Mouse (Mus musculus): ENCODE data around the gene Smndc1. TPM values are rescaled to one million over a fixed set of nuclear protein-coding genes. Genes with fewer than 3 reads are reported as not detected.
A peak's percentile ranks its signal among the peaks of the same experiment; 100 is the strongest.

Smndc1 gene
- polyA plus RNA-seq, 1 experiment, result 5.9 TPM

DNA sequence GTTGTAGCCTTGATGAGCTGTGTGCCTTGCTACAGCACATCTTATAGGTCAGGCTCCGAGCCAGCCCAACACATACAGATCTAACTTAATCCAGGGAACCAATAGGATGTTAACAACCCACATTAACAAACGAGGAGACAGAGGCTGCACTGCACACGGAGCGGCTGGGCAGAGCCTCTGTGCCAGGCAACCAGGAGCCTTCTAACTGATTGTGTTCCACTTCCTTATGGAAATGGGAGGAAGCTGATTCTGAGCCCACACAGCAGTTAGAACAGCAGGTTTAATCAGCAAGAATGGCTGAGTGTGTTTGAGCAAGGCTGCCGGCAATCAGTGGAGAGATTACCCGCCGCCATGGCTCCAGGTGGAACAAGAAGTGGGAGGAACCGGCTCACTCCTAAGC is 37.4 kb upstream of the Smndc1 start:
- Histone ChIP-seq H3K4me1 (ENCODE audit: control insufficient read depth, insufficient read depth, low read length) (no peaks in the 10 kb centered on the region), H3K27me3 (replicated peaks; ENCODE audit: control insufficient read depth, insufficient read depth, low read length) (no peaks in the 10 kb centered on the region), H3K36me3 (ENCODE audit: control insufficient read depth, insufficient read depth, low read length) (no peaks in the 10 kb centered on the region), H3K4me3 (ENCODE audit: insufficient read depth, low read depth, low read length) (no peak overlapping the region), H3K27ac (ENCODE audit: insufficient read depth, low read depth, low read length) (no peak overlapping the region)
- no peak for DNase-seq
- 46% methylated on average over 8 of the region's 8 CpGs for WGBS
- TF ChIP-seq CTCF (conservative IDR thresholded peaks at IDR 0.05; ENCODE audit: insufficient read depth, insufficient read length, low read depth, low read length) (no peak), POLR2A (IDR thresholded peaks at IDR 0.05; ENCODE audit: low read depth, low read length) (no peak)

DNA sequence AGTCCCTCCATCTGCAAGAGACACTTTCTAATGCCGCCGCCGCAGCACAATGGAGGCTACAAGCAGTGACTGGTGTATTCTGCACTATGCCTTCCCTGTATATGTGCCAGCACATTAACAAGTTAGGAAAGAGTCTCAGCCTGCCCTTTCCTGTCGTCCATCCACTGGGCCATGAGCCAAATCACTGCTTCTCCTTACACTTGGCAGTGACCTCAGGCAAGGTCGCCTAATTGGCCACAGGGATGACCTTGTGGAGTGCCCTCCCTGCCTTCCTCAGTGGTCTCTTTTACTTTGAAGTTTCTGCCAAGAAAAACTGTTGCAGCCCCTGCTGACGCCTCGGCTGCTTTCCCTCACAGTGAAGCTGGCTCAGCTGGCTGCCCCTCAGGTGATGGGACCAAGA is 37.0 kb upstream of the Smndc1 start:
- H3K4me3 ChIP-seq (ENCODE audit: insufficient read depth, low read depth, low read length), result no peak overlapping the region
- peak; percentile 41 for DNase-seq

DNA sequence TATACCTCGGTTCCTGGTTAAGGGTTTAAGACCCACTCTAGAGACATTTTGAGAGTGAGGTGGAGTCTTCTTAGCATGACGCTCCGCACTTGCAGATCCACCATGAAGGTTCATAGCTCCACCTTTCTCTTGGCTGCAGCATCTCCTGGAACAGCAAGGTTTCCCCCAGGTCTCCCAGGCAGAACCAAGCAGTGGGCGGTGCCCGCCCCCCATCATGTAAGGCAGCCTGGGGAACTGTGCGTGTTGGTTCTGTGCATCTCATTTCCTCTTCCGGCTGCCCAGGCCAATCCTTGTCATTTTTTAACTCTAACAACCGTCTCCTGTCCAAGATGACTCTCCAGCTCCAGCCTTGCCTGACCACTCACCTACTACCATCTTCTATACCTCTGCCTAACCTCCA is 35.4 kb upstream of the Smndc1 start:
- Histone ChIP-seq H3K27me3 (replicated peaks; ENCODE audit: control insufficient read depth, insufficient read depth, low read length) (no peaks in the 10 kb centered on the region), H3K36me3 (ENCODE audit: control insufficient read depth, insufficient read depth, low read length) (no peaks in the 10 kb centered on the region), H3K4me1 (ENCODE audit: control insufficient read depth, insufficient read depth, low read length) (peaks cover 4% of the 10 kb centered on the region; the same call in 1 of the 2 replicates), H3K27ac (ENCODE audit: insufficient read depth, low read depth, low read length) (no peak overlapping the region), H3K4me3 (ENCODE audit: insufficient read depth, low read depth, low read length) (no peak overlapping the region)
- TF ChIP-seq POLR2A (IDR thresholded peaks at IDR 0.05; ENCODE audit: low read depth, low read length), result no peak
- no peak for TF ChIP-seq CTCF (conservative IDR thresholded peaks at IDR 0.05; ENCODE audit: insufficient read depth, insufficient read length, low read depth, low read length)
- no peak for DNase-seq
- 74% methylated on average over 8 of the region's 8 CpGs for WGBS

More for the DNA sequence above, 37.0 kb upstream of the Smndc1 start:
- Histone ChIP-seq H3K4me1 (ENCODE audit: control insufficient read depth, insufficient read depth, low read length) (no peaks in the 10 kb centered on the region), H3K36me3 (ENCODE audit: control insufficient read depth, insufficient read depth, low read length) (no peaks in the 10 kb centered on the region), H3K27me3 (replicated peaks; ENCODE audit: control insufficient read depth, insufficient read depth, low read length) (no peaks in the 10 kb centered on the region), H3K27ac (ENCODE audit: insufficient read depth, low read depth, low read length) (no peak overlapping the region)
- 36% methylated on average over 7 of the region's 7 CpGs for WGBS
- TF ChIP-seq CTCF (conservative IDR thresholded peaks at IDR 0.05; ENCODE audit: insufficient read depth, insufficient read length, low read depth, low read length) (no peak), POLR2A (IDR thresholded peaks at IDR 0.05; ENCODE audit: low read depth, low read length) (no peak)

DNA sequence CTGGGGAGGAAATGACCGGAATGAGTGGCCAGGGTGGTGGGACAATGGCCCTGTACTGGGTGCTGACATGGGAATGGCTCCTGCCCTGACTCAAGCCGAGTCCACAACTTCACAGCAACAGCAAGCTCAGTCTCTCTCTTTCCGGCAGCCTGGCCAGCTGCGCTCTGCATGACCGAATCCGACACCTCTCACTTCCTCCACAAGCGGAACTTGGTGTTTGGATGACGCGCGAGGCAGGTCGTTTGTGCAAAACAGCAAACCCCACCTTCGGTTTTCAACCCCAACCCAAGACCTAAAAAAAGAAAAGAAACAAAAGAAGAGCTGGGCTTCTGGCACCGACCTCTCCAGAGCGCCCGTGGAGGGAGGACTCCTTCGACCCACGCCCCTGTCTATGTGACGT is 34.3 kb upstream of the Smndc1 start:
- Histone ChIP-seq H3K36me3 (ENCODE audit: control insufficient read depth, insufficient read depth, low read length) (no peaks in the 10 kb centered on the region), H3K4me3 (ENCODE audit: insufficient read depth, low read depth, low read length) (no peak overlapping the region), H3K4me1 (ENCODE audit: control insufficient read depth, insufficient read depth, low read length) (peaks cover 4% of the 10 kb centered on the region; the same call in 1 of the 2 replicates), H3K27ac (ENCODE audit: insufficient read depth, low read depth, low read length) (no peak overlapping the region), H3K27me3 (replicated peaks; ENCODE audit: control insufficient read depth, insufficient read depth, low read length) (no peaks in the 10 kb centered on the region)
- TF ChIP-seq POLR2A (IDR thresholded peaks at IDR 0.05; ENCODE audit: low read depth, low read length) (no peak), CTCF (conservative IDR thresholded peaks at IDR 0.05; ENCODE audit: insufficient read depth, insufficient read length, low read depth, low read length) (no peak)
- 14% methylated on average over 18 of the region's 18 CpGs for WGBS
- peak; percentile 61 for DNase-seq

DNA sequence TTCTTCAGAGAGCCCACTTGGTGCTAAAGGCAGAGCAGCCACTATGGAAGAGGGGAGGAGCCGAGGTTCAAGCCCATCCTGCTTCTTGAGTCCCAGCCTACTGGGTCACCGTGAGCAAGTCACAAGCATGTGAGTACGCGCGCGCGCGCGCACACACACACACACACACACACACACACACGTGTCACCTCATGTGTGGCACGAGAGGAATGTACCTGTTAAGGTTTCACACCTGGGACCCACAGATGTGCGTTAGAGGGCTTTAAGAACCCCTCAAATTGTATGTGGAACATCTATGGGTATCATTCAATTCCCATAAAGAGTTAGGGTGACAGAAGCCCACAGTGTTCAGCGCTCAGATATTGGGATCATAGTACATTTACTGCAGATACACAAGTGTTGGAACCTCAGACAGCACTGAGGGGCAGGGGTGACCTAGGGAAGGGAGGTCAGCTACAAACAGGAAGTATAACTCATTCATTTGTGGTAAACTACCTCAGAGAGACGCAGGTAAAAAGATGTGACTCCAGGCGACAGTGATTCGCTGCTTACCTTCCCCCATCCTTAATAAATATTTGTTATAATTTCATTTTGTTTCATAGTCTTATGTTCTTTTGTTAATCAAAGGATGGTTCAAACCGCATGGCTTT is 33.6 kb upstream of the Smndc1 start:
- WGBS, result 72% methylated on average over 17 of the region's 17 CpGs
- H3K27ac ChIP-seq (ENCODE audit: insufficient read depth, low read depth, low read length), result no peak overlapping the region
- H3K27me3 ChIP-seq (replicated peaks; ENCODE audit: control insufficient read depth, insufficient read depth, low read length), result no peaks in the 10 kb centered on the region
- no peak for TF ChIP-seq CTCF (conservative IDR thresholded peaks at IDR 0.05; ENCODE audit: insufficient read depth, insufficient read length, low read depth, low read length)
- no peak for TF ChIP-seq POLR2A (IDR thresholded peaks at IDR 0.05; ENCODE audit: low read depth, low read length)
- DNase-seq, result no peak
- H3K36me3 ChIP-seq (ENCODE audit: control insufficient read depth, insufficient read depth, low read length), result no peaks in the 10 kb centered on the region
- peaks cover 4% of the 10 kb centered on the region; the same call in 1 of the 2 replicates for H3K4me1 ChIP-seq (ENCODE audit: control insufficient read depth, insufficient read depth, low read length)
- no peak overlapping the region for H3K4me3 ChIP-seq (ENCODE audit: insufficient read depth, low read depth, low read length)

DNA sequence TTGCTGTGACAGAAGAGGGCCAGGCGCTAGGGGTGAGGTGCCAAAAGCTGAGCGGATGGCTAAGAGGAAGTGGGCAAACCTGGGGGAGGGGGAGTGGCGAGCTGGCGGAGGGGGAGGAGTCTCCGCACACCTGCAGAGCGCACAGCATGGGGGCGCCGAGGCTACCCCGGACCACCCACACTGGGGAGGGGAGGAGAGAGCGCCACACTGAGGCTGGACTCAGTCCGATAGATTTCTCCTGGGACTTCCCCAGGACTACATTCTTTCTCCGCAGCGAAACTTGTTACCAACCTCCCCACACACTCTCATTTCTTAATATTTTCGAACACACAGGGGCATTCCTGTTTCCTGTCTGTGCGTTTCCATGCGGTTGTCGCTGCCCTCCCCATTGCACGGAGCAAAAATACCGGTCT is 33.0 kb upstream of the Smndc1 start:
- Histone ChIP-seq H3K4me1 (ENCODE audit: control insufficient read depth, insufficient read depth, low read length) (peaks cover 4% of the 10 kb centered on the region; the same call in 1 of the 2 replicates), H3K36me3 (ENCODE audit: control insufficient read depth, insufficient read depth, low read length) (no peaks in the 10 kb centered on the region), H3K4me3 (ENCODE audit: insufficient read depth, low read depth, low read length) (no peak overlapping the region), H3K27me3 (replicated peaks; ENCODE audit: control insufficient read depth, insufficient read depth, low read length) (no peaks in the 10 kb centered on the region), H3K27ac (ENCODE audit: insufficient read depth, low read depth, low read length) (no peak overlapping the region)
- TF ChIP-seq POLR2A (IDR thresholded peaks at IDR 0.05; ENCODE audit: low read depth, low read length) (no peak), CTCF (conservative IDR thresholded peaks at IDR 0.05; ENCODE audit: insufficient read depth, insufficient read length, low read depth, low read length) (no peak)
- WGBS, result 42% methylated on average over 19 of the region's 19 CpGs
- no peak for DNase-seq

DNA sequence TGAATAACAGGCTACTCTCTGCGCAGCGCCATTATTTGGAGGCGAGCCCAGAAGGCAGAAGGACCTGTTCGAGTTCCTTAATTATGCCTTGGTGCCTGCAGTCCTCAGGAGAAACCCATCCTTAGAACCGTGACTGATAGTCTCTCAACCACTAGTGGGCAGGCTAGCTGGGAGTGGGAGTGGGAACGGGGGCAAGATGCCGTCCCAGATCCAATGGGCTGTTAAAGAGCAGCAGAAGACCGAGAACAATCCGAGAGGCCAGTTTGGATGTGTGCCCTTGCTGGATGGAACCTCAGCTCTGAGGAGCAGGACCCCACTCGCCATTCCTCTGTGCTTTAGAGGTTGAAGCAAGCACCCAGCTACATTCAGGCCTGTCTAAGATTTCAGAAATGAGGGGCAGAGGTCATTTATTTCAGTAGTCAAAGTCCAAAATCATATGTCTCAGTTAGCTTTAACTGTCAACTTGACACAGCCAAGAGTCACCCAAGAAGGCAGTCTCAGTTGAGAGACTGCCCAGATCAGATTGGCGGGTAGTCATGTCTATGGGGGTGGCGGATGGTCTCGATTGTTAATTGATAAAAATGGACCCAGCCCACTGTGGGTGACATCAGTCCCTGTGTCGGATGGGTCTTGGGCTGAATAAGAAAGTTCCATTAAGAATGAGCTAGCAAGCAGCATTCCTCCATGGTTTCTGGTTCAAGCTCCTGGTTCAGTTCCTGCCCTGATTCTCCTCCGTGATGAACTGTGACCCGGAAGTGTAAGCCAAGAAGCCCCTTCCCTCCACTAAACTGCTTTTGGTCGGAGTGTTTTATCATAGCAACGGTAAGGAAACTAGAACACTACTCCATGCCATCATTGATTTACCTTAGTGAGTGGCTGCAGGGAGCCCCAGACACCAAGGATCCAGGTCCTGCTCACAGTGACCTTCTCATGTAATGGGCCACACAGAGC is 32.3 kb upstream of the Smndc1 start:
- peaks cover 4% of the 10 kb centered on the region; the same call in 1 of the 2 replicates for H3K4me1 ChIP-seq (ENCODE audit: control insufficient read depth, insufficient read depth, low read length)
- no peak overlapping the region for H3K27ac ChIP-seq (ENCODE audit: insufficient read depth, low read depth, low read length)
- 56% methylated on average over 18 of the region's 18 CpGs for WGBS

More for the DNA sequence above, 32.3 kb upstream of the Smndc1 start:
- no peak for DNase-seq
- 0 out of 2 replicates have a peak, but pooled peaks have one; percentile 10 for TF ChIP-seq CTCF (conservative IDR thresholded peaks at IDR 0.05; ENCODE audit: insufficient read depth, insufficient read length, low read depth, low read length)
- no peak for TF ChIP-seq POLR2A (IDR thresholded peaks at IDR 0.05; ENCODE audit: low read depth, low read length)
- H3K4me3 ChIP-seq (ENCODE audit: insufficient read depth, low read depth, low read length), result no peak overlapping the region
- no peaks in the 10 kb centered on the region for H3K27me3 ChIP-seq (replicated peaks; ENCODE audit: control insufficient read depth, insufficient read depth, low read length)
- H3K36me3 ChIP-seq (ENCODE audit: control insufficient read depth, insufficient read depth, low read length), result no peaks in the 10 kb centered on the region
